Mouse (Mus musculus) left cerebral cortex, adult 11 months (tissue): ENCODE data around the gene Tbc1d10c.
"Not testable (repeated sequence)": the region's sequence is repeated elsewhere in the genome, so short reads cannot be mapped to it uniquely, and the experiment has no call there.

ENCODE experiments used
- DNase-seq: peaks from one replicate; pipeline ENCODE4 v3.0.0; 2022; ENCODE audit warnings: low spot score

Gene Tbc1d10c

GRCm38 (mm10) chr19:4143759-4144268, 47.3 kb downstream of the Tbc1d10c start, which contains the start of gene Cabp4:
Cabp4 (minus strand) TSS chr19:4144033.
- DNase-seq, result no peak

GRCm38 (mm10) chr19:4142416-4143173, 48.5 kb downstream of the Tbc1d10c start:
- no peak for DNase-seq

- no peak for DNase-seq
Observed at GRCm38 (mm10) chr19:4140147-4140546, 50.9 kb downstream of the Tbc1d10c start.

- no peak for DNase-seq
Observed at GRCm38 (mm10) chr19:4139446-4139845, 51.6 kb downstream of the Tbc1d10c start, which contains the start of gene Gpr152. Gpr152 (plus strand) TSS chr19:4139787.

- no peak for DNase-seq
Observed at GRCm38 (mm10) chr19:4137913-4138312, 53.2 kb downstream of the Tbc1d10c start.

GRCm38 (mm10) chr19:4136463-4136862, 54.6 kb downstream of the Tbc1d10c start:
- DNase-seq, result no peak

GRCm38 (mm10) chr19:4135963-4136345, 55.1 kb downstream of the Tbc1d10c start:
- not testable (repeated sequence) for DNase-seq

- DNase-seq, result not testable (repeated sequence)
Observed at GRCm38 (mm10) chr19:4135229-4135962, 55.7 kb downstream of the Tbc1d10c start.

- no peak for DNase-seq
Observed at GRCm38 (mm10) chr19:4134354-4134753, 56.7 kb downstream of the Tbc1d10c start.
